Mouse (Mus musculus) gastrocnemius, adult 8-10 months (tissue): ENCODE results near the gene Dll4. TPM values are rescaled to one million over a fixed set of nuclear protein-coding genes. Genes with fewer than 3 reads are reported as not detected.

Experiments
- DNase-seq, 2 experiments: peaks; one replicate each; pipeline ENCODE4 v3.0.0; 2022; ENCODE audit warnings: low spot score in 2 of 2
- total RNA-seq, 4 experiments: library from RNA; stranded (reverse); gene quantifications; 2 replicates each; pipeline ENCODE4 v1.2.4; 2022

Dll4 gene
- 1 to 10 TPM; 3.3 to 5.8 (median 3.9) TPM for total RNA-seq

DNA sequence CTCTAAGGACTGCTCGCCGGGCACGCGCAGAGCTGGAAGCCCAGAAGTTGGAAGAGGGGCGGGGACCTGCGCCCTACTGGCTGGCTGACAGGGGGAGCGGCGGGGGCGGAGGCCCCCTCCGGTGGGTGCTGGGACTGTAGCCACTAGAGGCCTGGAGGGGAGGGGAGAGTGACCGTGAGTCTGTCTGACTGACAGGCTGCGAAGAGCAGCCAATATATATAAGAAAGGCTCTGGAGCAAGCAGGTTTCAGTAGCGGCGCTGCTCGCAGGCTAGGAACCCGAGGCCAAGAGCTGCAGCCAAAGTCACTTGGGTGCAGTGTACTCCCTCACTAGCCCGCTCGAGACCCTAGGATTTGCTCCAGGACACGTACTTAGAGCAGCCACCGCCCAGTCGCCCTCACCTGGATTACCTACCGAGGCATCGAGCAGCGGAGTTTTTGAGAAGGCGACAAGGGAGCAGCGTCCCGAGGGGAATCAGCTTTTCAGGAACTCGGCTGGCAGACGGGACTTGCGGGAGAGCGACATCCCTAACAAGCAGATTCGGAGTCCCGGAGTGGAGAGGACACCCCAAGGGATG is at the start of gene Dll4:
Gene Dll4 (plus strand): TSS at position 217 of the 576 bp plus-strand sequence.
- no peak for DNase-seq

DNA sequence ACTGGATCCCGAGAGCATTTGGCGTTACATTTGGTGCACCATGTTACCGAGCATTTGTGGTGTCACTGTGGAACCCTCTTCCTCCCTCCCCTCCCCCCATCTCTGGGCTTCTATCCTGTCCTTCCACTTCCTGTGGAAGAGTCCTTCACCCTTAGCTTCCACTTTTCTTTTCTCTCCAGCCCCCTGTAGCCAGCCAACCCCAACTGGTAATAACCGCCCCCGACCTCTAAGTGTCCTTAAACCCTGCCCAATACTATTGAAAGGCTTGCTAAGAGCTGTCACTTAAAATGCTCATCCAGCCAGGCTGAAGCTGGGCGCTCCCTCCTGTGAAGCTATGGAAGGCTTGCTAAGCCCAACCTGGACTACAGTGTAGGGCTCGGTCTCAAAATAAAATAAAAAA is 48.7 kb upstream of the Dll4 start:
- DNase-seq: no peak

DNA sequence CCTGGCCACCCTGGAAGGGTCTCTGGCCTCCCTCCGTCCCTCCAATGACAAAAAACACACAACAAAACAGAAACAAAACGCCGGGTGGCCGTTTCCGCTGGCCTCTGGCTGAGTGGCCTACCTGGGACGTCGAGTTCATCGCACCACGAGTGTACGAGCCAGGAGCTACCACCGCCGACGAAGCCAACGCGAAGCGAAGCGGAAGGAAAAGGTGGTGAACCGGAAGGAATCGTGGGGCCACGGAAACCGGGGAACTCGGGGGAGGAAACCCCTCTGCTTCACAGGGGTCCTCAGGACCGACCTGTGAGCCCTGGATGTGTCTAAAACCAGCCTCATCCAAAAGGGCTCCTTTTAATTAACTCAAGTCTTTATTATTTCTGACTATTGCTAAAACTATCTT is 47.8 kb upstream of the Dll4 start:
- no peak for DNase-seq

DNA sequence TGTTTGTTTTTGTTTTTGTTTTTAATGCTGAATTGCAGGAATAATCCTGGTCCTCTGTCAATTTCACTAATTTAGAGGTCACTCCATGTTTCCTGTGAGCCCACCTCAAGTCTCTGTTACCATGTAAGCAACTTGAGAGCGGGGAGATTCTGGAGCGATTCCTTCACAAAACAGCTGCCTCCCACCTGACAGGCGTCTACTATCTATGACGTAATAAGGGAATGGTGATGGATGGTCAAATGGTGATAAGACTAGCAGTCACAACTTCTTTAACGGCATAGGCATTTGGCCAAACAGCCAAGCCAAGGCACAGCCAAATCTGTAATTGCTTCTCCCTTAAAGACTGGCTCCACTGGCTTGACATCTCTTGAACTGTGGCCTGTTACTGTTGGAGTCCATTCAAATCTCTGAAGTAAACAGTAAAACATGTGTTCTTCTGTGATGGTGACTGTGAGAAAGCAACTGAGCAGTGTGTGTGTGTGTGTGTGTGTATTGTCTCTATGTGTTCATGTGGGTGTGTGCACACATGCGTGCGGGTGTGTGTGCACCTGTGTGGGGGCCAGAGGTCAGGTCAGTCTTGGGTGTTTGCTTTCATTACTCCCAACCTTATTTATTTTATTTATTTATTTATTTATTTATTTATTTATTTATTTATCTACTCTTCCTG is 43.6 kb upstream of the Dll4 start:
- no peak for DNase-seq

DNA sequence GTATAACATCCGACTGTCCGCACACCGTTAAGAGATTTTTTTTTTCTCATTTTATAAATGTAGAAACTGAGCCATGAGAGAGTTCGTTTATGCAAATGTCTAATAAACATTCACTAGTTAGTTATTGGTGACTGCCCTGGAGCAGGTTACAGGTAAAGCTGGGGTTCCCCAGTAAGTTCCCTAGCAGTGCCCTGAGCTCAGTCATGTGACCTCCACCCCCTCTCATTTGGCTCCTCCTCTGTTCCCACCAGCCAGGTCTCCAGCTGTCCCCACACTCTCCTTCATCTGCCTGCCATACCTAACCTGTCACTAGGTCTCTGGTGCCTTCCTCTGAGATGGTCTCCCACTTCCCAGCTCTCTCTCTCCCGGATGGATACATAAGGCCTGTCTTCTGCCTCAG is 38.2 kb upstream of the Dll4 start:
- DNase-seq: no peak

DNA sequence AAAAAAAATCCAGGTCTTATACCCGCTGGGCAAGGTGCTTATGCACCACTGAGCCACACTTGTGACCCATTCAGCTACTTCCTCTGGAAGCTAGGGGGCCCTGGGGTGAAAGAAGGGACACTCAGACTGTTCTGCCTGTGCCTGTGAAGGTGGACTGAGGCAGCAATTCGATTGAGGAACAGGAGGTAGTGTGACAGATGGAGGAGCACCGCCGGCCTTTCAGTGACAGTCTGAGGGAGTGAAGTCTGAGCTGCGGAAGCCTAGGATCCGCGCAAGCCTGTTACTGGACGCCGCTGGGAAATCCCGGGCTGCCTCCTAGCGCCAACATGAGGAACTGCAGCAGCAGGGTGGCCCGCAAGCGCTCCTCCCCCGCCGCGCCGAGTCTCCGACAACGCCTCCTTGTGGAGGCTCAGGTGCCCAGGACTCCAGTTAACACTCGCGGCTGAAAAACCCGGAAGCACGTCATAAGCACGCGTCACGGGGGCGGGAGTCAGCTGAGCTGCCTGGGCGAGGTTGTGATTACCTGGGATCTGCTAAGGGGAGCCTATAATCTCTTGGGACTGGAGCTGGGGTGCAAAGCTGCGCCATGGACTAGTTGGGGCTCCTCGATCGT is 37.2 kb upstream of the Dll4 start, which contains the start of gene Vps18:
Gene Vps18 (plus strand): TSS at position 471 of the 613 bp plus-strand sequence.
- DNase-seq: peak; percentile 92 to 94

DNA sequence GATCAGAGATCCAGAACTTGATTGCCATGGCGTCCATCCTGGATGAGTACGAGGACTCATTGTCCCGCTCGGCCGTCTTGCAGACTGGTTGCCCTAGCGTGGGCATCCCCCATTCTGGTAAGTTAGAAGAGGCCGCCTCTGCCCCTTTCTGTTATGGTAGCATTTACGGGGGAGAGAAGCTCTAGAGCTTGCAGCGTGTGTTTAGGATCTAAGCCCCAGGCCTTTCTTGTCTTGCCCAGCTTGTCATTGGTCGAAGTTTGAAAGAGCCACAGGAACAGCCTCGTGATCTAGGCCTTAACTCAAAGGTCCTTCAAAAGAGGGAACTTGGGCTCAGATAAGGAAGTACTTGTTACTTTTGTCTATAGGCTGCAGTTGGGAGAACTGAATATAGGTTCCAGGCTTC is 36.6 kb upstream of the Dll4 start:
- no peak for DNase-seq

DNA sequence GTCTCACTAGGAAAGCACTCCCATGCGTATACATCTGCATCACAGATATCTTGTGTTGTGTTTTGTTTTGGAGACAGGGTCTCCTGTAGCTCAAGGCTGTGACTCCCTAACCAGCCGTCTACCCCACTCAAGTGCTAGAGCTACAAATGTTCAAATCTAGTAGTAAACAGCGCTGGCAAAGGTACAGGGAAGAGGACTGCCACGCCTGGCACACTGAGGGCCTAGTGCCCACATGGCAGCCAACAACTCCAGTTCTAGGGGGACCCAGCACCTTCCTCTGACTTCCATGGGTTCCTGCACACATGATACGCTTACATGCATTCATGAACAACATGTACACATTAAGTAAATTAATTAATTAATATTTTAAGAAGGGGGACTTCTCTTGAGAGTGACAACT is 33.3 kb upstream of the Dll4 start:
- no peak for DNase-seq

DNA sequence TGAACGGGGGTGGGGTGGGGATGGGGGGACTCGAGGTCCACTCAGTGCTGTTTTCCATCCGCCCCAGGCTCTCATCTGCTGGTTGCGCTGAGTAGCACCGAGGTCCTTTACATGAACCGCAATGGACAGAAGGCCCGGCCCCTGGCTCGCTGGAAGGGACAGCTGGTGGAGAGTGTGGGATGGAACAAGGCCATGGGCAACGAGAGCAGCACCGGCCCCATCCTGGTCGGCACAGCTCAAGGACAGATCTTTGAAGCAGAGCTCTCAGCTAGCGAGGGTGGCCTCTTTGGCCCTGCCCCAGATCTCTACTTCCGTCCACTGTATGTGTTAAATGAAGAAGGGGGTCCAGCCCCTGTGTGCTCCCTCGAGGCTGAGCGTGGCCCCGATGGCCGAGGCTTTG is 32.7 kb upstream of the Dll4 start:
- DNase-seq: no peak

DNA sequence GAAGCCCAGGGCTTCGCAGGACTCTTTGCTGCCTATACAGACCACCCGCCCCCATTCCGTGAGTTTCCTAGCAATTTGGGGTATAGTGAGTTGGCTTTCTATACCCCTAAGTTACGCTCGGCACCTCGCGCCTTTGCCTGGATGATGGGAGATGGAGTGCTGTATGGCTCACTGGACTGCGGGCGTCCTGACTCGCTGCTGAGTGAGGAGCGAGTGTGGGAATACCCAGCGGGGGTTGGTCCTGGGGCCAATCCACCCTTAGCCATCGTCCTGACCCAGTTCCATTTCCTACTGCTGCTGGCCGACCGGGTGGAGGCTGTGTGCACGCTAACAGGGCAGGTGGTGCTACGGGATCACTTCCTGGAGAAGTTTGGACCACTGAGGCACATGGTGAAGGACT is 32.3 kb upstream of the Dll4 start:
- no peak for DNase-seq

DNA sequence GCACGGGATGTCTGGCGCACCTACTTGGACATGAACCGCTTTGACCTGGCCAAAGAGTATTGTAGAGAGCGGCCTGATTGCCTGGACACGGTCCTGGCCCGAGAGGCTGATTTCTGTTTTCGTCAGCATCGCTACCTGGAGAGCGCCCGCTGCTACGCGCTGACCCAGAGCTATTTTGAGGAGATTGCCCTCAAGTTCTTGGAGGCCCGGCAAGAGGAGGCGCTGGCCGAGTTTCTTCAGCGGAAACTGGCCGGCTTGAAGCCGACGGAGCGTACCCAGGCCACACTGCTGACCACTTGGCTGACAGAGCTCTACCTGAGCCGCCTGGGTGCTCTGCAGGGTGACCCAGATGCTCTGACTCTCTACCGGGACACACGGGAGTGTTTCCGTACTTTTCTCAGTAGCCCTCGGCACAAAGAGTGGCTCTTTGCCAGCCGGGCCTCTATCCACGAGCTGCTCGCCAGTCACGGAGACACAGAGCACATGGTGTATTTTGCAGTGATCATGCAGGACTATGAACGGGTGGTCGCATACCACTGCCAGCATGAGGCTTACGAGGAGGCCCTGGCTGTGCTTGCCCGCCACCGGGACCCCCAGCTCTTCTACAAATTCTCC is 31.7 kb upstream of the Dll4 start:
- DNase-seq: no peak

DNA sequence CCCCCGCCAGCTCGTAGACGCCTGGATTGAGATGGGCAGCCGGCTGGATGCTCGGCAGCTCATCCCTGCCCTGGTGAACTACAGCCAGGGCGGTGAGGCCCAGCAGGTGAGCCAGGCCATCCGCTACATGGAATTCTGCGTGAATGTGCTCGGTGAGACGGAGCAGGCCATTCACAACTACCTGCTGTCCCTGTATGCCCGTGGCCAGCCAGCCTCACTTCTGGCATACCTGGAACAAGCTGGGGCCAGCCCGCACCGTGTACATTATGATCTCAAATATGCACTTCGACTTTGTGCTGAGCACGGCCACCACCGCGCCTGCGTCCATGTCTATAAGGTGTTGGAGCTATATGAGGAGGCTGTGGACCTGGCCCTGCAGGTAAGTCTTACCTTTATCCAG is 31.2 kb upstream of the Dll4 start:
- no peak for DNase-seq

DNA sequence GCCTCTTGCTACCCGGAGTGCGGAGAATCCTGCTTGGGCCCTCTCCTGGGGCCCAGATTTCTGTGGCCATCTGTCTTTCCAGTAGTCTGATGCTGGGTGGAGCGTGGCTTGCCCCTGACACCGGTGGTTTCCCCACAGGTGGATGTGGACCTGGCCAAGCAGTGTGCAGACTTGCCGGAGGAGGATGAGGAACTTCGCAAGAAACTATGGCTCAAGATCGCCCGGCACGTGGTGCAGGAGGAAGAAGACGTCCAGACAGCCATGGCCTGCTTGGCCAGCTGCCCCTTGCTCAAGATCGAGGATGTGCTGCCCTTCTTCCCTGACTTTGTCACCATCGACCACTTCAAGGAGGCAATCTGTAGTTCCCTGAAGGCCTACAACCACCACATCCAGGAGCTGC is 28.8 kb upstream of the Dll4 start:
- no peak for DNase-seq

DNA sequence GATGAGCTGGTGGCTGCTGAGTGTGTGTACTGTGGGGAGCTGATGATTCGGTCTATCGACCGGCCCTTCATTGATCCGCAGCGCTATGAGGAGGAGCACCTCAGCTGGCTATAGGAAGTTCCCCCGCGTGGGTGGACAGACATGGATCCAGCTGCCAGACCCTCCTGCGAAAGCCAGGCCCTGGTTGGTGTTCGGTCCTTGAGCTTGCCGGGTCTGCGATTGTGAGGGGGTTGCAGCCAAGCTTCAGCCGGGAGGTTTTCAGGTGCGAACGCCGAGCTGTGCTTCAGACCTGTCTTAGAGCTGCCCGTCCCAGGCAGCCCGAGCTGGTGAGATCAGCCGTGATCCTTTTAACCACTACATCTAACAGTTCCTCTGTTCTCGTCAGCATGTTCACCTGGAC is 28.1 kb upstream of the Dll4 start:
- no peak for DNase-seq

DNA sequence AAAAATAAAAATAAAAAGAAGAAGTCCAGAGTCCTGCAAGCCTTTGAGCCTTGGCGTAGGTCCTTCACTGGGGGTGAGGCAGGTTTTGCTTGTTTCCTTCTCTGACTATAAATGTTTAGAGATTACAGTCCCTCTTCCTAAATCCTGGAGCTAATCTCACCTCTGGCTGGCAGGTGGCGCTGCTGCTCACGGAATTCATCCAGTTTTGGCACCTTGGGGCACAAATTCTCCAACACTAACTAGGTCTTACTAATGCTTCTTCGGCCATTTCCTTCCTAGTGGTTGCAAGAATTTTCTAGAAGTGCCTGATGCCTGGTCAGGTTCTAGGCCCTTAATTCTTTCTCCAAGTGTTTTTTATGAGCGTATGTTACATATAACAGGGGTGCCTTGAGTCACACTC is 27.3 kb upstream of the Dll4 start:
- DNase-seq: peak in 1 of 2 experiments; percentile 48

DNA sequence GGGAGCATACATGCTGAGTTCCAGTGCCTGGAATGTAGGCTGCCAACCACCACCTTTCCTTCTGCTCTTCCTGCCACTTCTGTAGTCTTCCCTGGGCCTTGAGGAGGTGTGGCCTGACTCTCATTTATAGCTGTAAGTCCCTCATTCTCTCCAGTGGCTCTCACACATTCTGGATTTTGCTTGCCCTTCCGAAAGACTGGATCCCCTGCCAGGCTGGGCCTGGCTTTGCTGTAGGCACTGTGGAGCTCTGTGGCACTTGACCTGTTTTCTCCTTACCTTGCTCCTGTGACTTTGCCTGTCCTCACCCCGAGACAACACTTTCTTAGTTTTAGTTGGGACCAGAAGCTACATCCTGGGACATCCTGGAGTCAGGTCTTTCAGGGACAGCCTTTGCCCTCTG is 26.7 kb upstream of the Dll4 start:
- no peak for DNase-seq

DNA sequence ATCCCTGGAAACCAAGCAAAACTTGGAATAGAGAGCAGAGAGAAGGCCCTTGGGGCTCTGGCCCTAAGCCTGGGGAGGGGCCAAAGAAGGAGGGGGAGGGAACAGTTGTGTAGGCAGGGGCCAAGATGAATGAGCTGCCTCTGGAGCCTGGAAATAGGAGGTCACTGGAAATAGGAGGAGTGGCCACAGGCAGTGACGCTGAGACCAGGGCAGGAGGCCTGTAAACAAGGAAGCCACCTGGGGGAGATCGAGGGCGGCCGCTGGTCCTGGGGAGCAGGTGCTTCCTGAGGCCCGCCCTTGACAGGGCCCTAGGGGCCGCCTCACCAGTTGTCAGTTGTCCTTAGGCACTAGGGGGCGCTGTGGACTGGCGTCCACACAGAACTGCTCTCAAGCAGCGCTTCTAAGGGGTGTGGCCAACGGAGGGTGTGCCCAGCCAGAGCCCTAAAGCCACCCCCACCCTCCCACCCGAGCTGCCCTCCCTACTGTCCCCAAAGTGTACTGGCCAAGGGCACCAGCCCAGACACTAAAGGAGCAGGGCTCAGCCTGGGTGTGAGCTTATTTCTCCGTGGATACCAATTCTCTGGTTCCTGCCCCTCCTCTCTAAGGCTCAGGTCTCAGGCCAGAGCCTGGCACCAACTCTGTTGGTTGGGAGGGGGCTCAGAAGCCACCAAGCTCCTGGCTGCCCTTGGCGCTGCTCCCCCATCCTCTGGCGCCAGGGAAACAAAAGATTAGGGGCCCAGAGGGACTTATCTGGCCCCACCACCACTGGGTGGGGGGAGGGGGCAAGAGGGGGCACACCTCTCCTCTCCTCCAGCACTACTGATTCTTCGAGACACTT is 25.4 kb upstream of the Dll4 start:
- peak; percentile 67 to 75 for DNase-seq

DNA sequence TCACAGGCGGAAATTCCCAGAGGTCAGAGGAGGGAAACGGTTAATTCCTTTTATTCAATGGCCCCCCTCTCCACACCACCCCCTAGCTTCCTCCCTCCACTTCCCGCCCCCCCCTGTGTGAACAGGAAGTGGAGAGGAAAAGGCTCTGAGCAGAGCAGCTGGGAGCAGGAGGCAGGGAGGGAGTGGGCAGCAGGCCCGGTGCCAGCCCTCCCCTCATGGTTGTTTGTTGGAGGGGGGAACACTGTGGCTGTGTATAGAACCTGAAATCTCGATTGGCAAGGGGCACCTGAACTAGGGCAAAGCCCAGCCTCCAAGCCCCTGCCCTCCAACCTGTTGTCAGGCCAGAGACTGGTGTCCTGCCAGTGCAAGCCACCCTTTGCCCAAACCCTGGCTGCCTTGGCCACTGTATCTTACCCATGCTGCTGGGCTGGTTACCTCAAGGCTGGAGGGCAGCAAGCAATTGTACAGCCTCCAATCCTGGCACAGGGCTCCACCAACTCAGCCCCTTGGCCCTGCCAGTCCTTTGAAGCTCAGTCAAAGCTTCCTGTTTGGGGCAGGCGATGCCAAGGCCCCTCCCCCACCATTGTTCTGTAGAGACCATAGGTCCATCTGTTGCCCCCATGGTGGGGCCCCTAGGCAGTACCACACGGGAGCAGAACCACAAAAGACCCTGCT is 24.6 kb upstream of the Dll4 start:
- no peak for DNase-seq

DNA sequence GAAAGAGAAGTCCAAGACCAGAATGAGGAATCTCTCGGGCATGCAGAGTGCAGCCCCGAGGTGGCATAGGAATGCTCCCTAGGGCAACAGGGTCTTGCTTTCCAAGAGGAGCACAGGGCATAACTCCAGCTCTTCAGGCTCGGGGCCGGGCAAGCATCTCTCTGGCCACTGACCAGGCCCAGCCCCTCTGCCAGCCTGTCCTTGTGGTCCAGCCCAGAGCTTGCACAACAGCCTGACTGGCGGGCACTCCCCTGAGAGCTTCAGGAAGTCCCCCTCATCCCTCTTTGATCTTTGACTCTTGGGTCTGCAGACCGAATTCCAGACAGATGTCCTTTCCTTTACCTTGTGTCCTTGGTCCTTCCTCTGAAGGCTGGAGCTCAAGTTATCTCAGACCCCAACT is 22.7 kb upstream of the Dll4 start:
- DNase-seq: no peak

DNA sequence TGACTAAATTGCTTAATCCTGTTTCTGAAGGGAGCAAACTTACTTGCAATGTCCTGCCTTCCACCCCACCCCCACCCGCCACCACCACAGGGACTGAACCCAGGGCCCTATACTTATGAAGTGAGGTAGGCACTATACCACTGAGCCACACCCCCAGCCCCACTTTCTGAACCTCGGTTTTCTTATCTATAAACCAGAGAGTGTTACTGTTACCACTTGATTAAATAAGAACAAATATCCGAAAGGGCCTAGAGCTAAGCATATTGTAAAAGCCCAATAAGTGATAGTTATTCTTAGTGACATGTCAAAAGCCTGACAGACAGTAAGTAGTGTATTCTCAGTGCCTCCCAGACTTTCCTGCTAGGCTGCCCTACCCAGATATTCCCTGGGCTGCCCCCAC is 21.2 kb upstream of the Dll4 start:
- no peak for DNase-seq

DNA sequence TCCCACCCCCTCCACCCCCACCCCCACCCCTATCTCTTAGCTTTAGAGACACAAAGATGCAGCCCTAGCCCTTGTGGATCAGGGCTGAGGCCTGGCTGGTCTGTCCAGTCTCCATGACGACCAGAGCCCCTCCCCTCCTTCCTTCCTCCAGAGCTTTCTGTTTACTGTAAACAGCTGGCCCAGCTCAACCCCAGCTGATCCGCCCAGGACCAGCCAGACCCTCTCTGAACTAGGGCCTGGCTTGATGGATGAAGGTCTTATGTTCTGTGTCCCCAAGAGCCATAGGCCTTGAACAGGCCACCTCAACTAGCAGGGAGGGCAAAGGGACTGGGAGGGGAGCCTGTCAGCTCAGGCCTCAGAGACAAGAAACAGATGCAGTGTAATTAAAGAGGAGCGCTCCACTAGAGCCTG is 20.8 kb upstream of the Dll4 start:
- no peak for DNase-seq
